Mouse (Mus musculus) embryonic facial prominence, embryonic 10.5 days (tissue): ENCODE measurements around the gene Ceacam15. TPM values are rescaled to one million over a fixed set of nuclear protein-coding genes. Genes with fewer than 3 reads are reported as not detected.

ENCODE experiments used
- DNase-seq: peaks from one replicate; pipeline ENCODE4 v3.0.0-alpha.2; 2017; ENCODE audit warnings: low spot score
- H3K27ac ChIP-seq: fragments of 300-500 bp; sonication (generic); replicated peaks from 2 replicates; pipeline ENCODE4 v1.5.1; 2016; ENCODE audit warnings: mild to moderate bottlenecking
- H3K27me3 ChIP-seq: fragments of 300-500 bp; sonication (generic); replicated peaks from 2 replicates; pipeline ENCODE4 v1.6.1; 2016; ENCODE audit warnings: low read depth, mild to moderate bottlenecking; ENCODE audit not compliant: poor library complexity, severe bottlenecking
- H3K36me3 ChIP-seq: fragments of 300-500 bp; sonication (generic); replicated peaks from 2 replicates; pipeline ENCODE4 v1.6.1; 2016; ENCODE audit warnings: mild to moderate bottlenecking, moderate library complexity
- H3K4me1 ChIP-seq: fragments of 300-500 bp; sonication (generic); 2 replicates; pipeline ENCODE4 v1.6.1; 2016
- H3K4me3 ChIP-seq: fragments of 300-500 bp; sonication (generic); 2 replicates; pipeline ENCODE4 v1.5.1; 2016; ENCODE audit warnings: mild to moderate bottlenecking, moderate library complexity
- H3K9me3 ChIP-seq: fragments of 300-500 bp; sonication (generic); 2 replicates; pipeline ENCODE4 v1.6.1; 2016; ENCODE audit warnings: mild to moderate bottlenecking
- WGBS: fragments of 180-500 bp; shearing (Covaris S2); methylation state at CpG from one replicate; pipeline ENCODE4 v1.1.7; 2016; 5-methylcytosine and 5-hydroxymethylcytosine counted together
- polyA plus RNA-seq: library from polyadenylated mRNA; unstranded; fragments of >200 nt; fragmentation: Nextera tagmentation; extraction: Ambion mirVana; gene quantifications from 2 replicates; pipeline ENCODE4 v1.2.1, GENCODE M21; 2016

The Ceacam15 gene
- polyA plus RNA-seq, 1 experiment from 2014 or later, result not detected

GRCm38 (mm10) chr7:16623131-16623530 is 52.4 kb downstream of the Ceacam15 start:
- H3K27ac ChIP-seq, result no peak overlapping the region
- H3K36me3 ChIP-seq, result no peaks in the 10 kb centered on the region
- no peak for DNase-seq
- peaks cover 26% of the 10 kb centered on the region for H3K4me1 ChIP-seq
- no peak overlapping the region for H3K4me3 ChIP-seq
- 46% methylated on average over 4 of the region's 4 CpGs for WGBS
- H3K9me3 ChIP-seq, result no peaks in the 10 kb centered on the region
- no peaks in the 10 kb centered on the region; the same call in 1 of the 2 replicates for H3K27me3 ChIP-seq

Other genes with a start within 250 kb of the Ceacam15 start
- 71.5 and 76.4 TPM in 2 replicates for gene Tmem160, start 222.9 kb downstream of the Ceacam15 start, polyA plus RNA-seq
- 0.98 and 1.4 TPM in 2 replicates for gene Npas1, start 198.0 kb downstream of the Ceacam15 start, polyA plus RNA-seq
- 32.4 and 32.6 TPM in 2 replicates for gene Arhgap35, start 60.7 kb downstream of the Ceacam15 start, polyA plus RNA-seq
- not detected in 2 replicates for gene Ceacam9, start 46.2 kb upstream of the Ceacam15 start, polyA plus RNA-seq
- 250 and 256 TPM in 2 replicates for gene Ap2s1, start 62.7 kb upstream of the Ceacam15 start, polyA plus RNA-seq
- 37.3 and 40.5 TPM in 2 replicates for gene Slc1a5, start 105.6 kb upstream of the Ceacam15 start, polyA plus RNA-seq
- gene Strn4, start 140.2 kb upstream of the Ceacam15 start, polyA plus RNA-seq, result 129 and 131 TPM in 2 replicates
- gene Fkrp, start 141.0 kb upstream of the Ceacam15 start, polyA plus RNA-seq, result 26.1 and 28.5 TPM in 2 replicates
- 12.9 and 13.1 TPM in 2 replicates for gene Prkd2, start 167.2 kb upstream of the Ceacam15 start, polyA plus RNA-seq
- gene Dact3, start 199.6 kb upstream of the Ceacam15 start, polyA plus RNA-seq, result 5.5 and 6.0 TPM in 2 replicates
- gene Gng8, start 216.1 kb upstream of the Ceacam15 start, polyA plus RNA-seq, result 14.7 and 20.3 TPM in 2 replicates
- gene Ptgir, start 230.8 kb upstream of the Ceacam15 start, polyA plus RNA-seq, result 0.52 and 0.64 TPM in 2 replicates
- 121 and 126 TPM in 2 replicates for gene Calm3, start 248.4 kb upstream of the Ceacam15 start, polyA plus RNA-seq